Mouse (Mus musculus) frontal cortex, postnatal 25 days (tissue): Measurements from ENCODE around the gene Ctc1.
A peak's percentile ranks its signal among the peaks of the same experiment; 100 is the strongest.
"Not testable (repeated sequence)": the region's sequence is repeated elsewhere in the genome, so short reads cannot be mapped to it uniquely, and the experiment has no call there.

Experiments used
- DNase-seq, 2 experiments: peaks; one replicate each; pipeline ENCODE4 v3.0.0; 2022; ENCODE audit warnings: low spot score in 2 of 2

Gene Ctc1

GRCm38 (mm10) chr11:69015644-69016441, at the start of gene Ctc1:
Ctc1 (plus strand) TSS chr11:69015911.
- peak; percentile 75 to 83 for DNase-seq

GRCm38 (mm10) chr11:68966554-68966953, 49.2 kb upstream of the Ctc1 start:
- no peak for DNase-seq

- DNase-seq: peak; percentile 80 to 85
Measured at GRCm38 (mm10) chr11:68967337-68968282, 48.1 kb upstream of the Ctc1 start, which contains the start of gene Slc25a35. Slc25a35 (plus strand) TSS chr11:68968131.

GRCm38 (mm10) chr11:68968752-68969151, 47.0 kb upstream of the Ctc1 start:
- no peak for DNase-seq

- no peak for DNase-seq
Measured at GRCm38 (mm10) chr11:68970232-68970631, 45.5 kb upstream of the Ctc1 start.

- peak; percentile 63 to 67 for DNase-seq
Measured at GRCm38 (mm10) chr11:68973250-68974058, 42.3 kb upstream of the Ctc1 start.

- no peak for DNase-seq
Measured at GRCm38 (mm10) chr11:68974059-68974450, 41.7 kb upstream of the Ctc1 start.

- DNase-seq: no peak
Measured at GRCm38 (mm10) chr11:68975085-68975484, 40.6 kb upstream of the Ctc1 start, which contains the start of gene Rangrf. Rangrf (minus strand) TSS chr11:68975185.

- DNase-seq: no peak
Measured at GRCm38 (mm10) chr11:68975601-68976000, 40.1 kb upstream of the Ctc1 start.

GRCm38 (mm10) chr11:68979320-68979733, 36.4 kb upstream of the Ctc1 start:
- no peak for DNase-seq

GRCm38 (mm10) chr11:68980919-68981318, 34.8 kb upstream of the Ctc1 start:
- DNase-seq: no peak

GRCm38 (mm10) chr11:68982639-68983369, 32.9 kb upstream of the Ctc1 start:
- peak; percentile 56 to 65 for DNase-seq

- no peak for DNase-seq
Measured at GRCm38 (mm10) chr11:68987365-68987882, 28.3 kb upstream of the Ctc1 start.

- DNase-seq: no peak
Measured at GRCm38 (mm10) chr11:68988341-68988740, 27.4 kb upstream of the Ctc1 start.

GRCm38 (mm10) chr11:68993122-68993521, 22.6 kb upstream of the Ctc1 start:
- DNase-seq: no peak

- DNase-seq: no peak
Measured at GRCm38 (mm10) chr11:68994377-68994776, 21.3 kb upstream of the Ctc1 start.

- DNase-seq: no peak
Measured at GRCm38 (mm10) chr11:68997080-68997479, 18.6 kb upstream of the Ctc1 start.

GRCm38 (mm10) chr11:69002782-69003181, 12.9 kb upstream of the Ctc1 start:
- not testable (repeated sequence) for DNase-seq

- DNase-seq: no peak
Measured at GRCm38 (mm10) chr11:69003592-69003991, 12.1 kb upstream of the Ctc1 start.

GRCm38 (mm10) chr11:69005193-69005592, 10.5 kb upstream of the Ctc1 start:
- no peak for DNase-seq

- DNase-seq: not testable (repeated sequence)
Measured at GRCm38 (mm10) chr11:69006575-69006974, 9.1 kb upstream of the Ctc1 start.
